Mouse (Mus musculus): Measurements from ENCODE around the gene Kdm4c. TPM values are rescaled to one million over a fixed set of nuclear protein-coding genes. Genes with fewer than 3 reads are reported as not detected.

Kdm4c gene
- polyA plus RNA-seq, 1 experiment from 2014 or later, result 15.9 TPM

DNA sequence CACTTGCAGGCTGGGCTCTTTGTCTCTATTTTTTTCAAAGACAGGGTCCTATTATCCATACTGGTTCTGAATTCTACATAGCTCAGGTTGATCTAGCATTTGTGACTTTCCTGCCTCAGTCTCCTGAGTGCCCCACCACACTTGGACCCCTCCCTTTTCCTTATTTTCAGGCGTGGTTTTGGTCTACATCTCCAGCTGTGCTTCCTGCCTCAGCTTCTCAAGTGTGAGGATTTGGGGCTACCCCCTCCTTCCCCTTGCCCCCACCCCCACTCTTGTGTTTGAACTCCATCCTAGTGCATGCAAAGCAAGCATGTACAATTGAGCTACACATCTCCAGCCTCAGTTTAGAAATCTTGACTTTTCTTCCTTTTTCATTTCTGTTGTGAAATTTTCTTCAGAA is 16.2 kb downstream of the Kdm4c start:
- ATAC-seq (ENCODE audit: low FRiP score), result no peak
- Histone ChIP-seq H3K4me3 (replicated peaks) (no peak overlapping the region), H3K36me3 (no peaks in the 10 kb centered on the region), H3K27me3 (replicated peaks) (no peaks in the 10 kb centered on the region), H3K4me1 (peaks cover 14% of the 10 kb centered on the region; the same call in 1 of the 2 replicates), H3K27ac (replicated peaks) (no peak overlapping the region), H3K4me2 (no peak overlapping the region), H3K9ac (replicated peaks) (no peak overlapping the region), H3K9me3 (replicated peaks) (no peaks in the 10 kb centered on the region)
- 42% methylated on average over 1 of the region's 1 CpGs for WGBS

DNA sequence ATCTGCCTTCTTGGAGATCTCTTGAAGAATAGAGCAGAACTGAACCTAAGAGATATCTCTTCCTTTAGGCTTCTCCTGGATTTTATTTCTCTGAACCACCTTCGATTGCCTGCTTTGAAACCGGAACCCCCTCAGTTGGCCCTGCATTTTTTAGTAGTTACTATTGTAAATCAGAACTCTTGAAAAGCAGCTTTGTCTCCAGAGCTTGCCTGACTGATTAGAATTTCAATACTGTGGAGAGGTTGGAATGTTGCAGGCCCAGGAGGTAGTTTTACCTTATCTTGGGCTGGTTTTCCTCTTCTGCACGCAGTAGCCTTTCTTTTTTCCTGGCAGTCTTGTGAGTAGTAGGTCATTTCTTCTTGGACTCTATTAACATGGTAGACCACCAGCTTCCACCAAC is 17.0 kb downstream of the Kdm4c start:
- H3K9ac ChIP-seq (replicated peaks), result no peak overlapping the region
- H3K27me3 ChIP-seq (replicated peaks), result no peaks in the 10 kb centered on the region
- peaks cover 10% of the 10 kb centered on the region; the same call in 1 of the 2 replicates for H3K4me1 ChIP-seq
- H3K36me3 ChIP-seq, result peaks cover 8% of the 10 kb centered on the region
- H3K9me3 ChIP-seq (replicated peaks), result no peaks in the 10 kb centered on the region
- no peak overlapping the region for H3K4me3 ChIP-seq (replicated peaks)
- ATAC-seq (ENCODE audit: low FRiP score), result no peak
- no peak overlapping the region for H3K27ac ChIP-seq (replicated peaks)
- no peak overlapping the region for H3K4me2 ChIP-seq
- WGBS, result 11% methylated on average over 3 of the region's 3 CpGs

DNA sequence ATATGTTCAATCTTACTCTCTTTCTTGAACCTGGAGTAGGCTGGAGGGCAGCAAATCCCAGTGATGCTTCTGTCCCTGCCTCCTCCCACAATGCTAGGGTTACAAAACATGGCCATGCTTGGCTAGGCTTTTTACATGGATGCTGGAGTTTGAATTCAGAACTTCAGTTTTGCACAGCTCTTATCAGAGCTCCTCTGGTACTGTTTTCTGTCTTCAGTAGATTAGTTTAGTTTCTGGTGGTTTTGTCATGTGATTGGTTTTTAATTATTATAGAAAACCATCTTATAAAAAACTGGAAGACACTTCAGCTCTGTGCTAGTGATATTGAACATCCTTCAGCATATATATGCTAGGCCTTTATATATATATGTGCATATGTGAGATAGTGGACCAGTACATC is 19.6 kb downstream of the Kdm4c start:
- H3K27me3 ChIP-seq (replicated peaks), result no peaks in the 10 kb centered on the region
- no peak overlapping the region for H3K9ac ChIP-seq (replicated peaks)
- H3K4me2 ChIP-seq, result no peak overlapping the region
- no peak for ATAC-seq (ENCODE audit: low FRiP score)
- H3K27ac ChIP-seq (replicated peaks), result no peak overlapping the region
- peaks cover 10% of the 10 kb centered on the region for H3K36me3 ChIP-seq
- H3K4me1 ChIP-seq, result 0 out of 2 replicates have a peak, but pooled peaks cover 6% of the 10 kb centered on the region
- no peaks in the 10 kb centered on the region for H3K9me3 ChIP-seq (replicated peaks)
- H3K4me3 ChIP-seq (replicated peaks), result no peak overlapping the region

DNA sequence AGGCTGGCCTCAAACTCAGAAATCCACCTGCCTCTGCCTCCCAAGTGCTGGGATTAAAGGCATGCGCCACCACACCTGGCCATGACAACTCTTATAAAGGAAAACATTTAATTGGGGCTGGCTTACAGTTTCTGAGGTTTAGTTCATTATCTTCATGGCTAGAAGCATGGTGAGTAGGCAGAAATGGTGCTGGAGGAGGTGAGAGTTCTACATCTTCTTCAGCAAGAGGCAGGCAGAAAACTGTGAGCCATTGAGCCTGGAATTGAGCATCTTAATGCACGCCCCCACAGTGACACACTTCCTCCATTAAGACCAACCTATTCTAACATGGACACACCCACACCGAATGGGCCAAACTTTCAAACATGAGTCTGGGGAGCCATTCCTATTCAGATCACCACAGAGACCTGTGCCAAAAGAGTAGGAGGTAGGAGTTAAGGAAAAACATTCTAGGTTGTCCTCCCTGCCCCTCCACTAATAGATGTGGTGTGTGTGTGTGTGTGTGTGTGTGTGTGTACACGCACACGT is 22.2 kb downstream of the Kdm4c start:
- H3K4me3 ChIP-seq (replicated peaks), result no peak overlapping the region
- no peaks in the 10 kb centered on the region for H3K9me3 ChIP-seq (replicated peaks)
- H3K27me3 ChIP-seq (replicated peaks), result no peaks in the 10 kb centered on the region
- no peak for ATAC-seq (ENCODE audit: low FRiP score)
- 97% methylated on average over 5 of the region's 5 CpGs for WGBS
- H3K9ac ChIP-seq (replicated peaks), result no peak overlapping the region
- H3K27ac ChIP-seq (replicated peaks), result no peak overlapping the region
- H3K4me1 ChIP-seq, result no peaks in the 10 kb centered on the region
- peaks cover 10% of the 10 kb centered on the region for H3K36me3 ChIP-seq
- H3K4me2 ChIP-seq, result no peak overlapping the region

DNA sequence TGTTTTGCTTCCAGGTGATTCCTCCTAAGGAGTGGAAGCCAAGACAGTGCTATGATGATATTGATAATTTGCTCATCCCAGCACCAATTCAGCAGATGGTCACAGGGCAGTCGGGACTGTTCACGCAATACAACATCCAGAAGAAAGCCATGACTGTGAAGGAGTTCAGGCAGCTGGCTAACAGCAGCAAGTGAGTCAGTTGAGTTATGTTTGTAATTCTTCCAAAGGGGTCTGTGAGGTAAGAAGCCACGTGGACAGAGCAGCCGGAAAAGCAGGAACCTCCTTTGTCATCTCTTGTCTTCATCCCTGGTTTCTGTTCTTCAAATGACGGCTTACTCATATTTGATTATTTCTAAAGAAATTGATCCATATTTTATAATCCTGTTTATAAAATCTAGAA is 28.9 kb downstream of the Kdm4c start:
- 82% methylated on average over 5 of the region's 5 CpGs for WGBS
- Histone ChIP-seq H3K27ac (replicated peaks) (no peak overlapping the region), H3K27me3 (replicated peaks) (no peaks in the 10 kb centered on the region), H3K9ac (replicated peaks) (no peak overlapping the region), H3K4me3 (replicated peaks) (no peak overlapping the region), H3K9me3 (replicated peaks) (no peaks in the 10 kb centered on the region), H3K4me1 (no peaks in the 10 kb centered on the region), H3K36me3 (peaks cover 10% of the 10 kb centered on the region; the same call in 1 of the 2 replicates), H3K4me2 (no peak overlapping the region)
- ATAC-seq (ENCODE audit: low FRiP score), result no peak

DNA sequence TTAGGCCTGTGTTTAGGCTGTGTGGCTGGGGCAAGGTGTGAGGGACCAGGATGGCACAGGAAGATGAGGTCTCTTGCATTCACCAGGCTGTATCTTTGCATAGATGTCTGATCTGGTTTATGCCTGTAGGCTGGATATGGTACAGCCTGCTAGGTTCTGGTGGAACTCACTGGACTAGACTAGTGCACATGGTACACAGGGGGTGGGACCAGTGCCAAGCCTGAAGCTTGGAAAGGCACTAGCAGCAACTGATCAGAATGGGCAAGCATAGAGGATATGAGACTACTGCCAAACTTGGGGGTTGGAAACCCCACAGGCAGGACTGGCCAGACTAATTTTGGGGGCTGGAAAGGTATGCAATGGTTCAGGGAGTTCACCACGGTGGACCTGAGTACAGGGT is 35.2 kb downstream of the Kdm4c start:
- no peaks in the 10 kb centered on the region for H3K4me1 ChIP-seq
- H3K27me3 ChIP-seq (replicated peaks), result no peaks in the 10 kb centered on the region
- H3K36me3 ChIP-seq, result peaks cover 6% of the 10 kb centered on the region; the same call in 1 of the 2 replicates
- H3K4me2 ChIP-seq, result no peak overlapping the region
- no peak overlapping the region for H3K27ac ChIP-seq (replicated peaks)
- no peaks in the 10 kb centered on the region for H3K9me3 ChIP-seq (replicated peaks)
- no peak for ATAC-seq (ENCODE audit: low FRiP score)
- H3K9ac ChIP-seq (replicated peaks), result no peak overlapping the region
- no peak overlapping the region for H3K4me3 ChIP-seq (replicated peaks)
- WGBS, result 89% methylated on average over 1 of the region's 1 CpGs

DNA sequence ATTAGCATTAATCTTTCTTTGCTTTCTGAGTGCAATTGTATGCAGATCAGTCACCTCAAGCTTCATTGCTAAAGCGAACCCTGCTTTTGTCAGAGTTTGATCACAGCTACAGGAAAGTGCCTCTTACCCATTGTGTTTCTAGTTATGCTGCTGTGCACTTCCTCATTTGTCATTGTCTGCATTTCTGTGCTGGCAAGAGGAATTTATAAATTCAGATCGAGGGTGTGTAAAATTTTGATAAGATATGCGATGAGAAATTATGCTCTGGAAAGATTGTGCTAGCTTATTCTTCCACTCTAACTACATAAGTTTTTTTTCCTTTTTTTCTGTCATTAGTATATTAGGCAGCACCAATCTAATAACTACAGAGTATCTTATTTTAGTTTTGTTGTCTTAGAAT is 37.9 kb downstream of the Kdm4c start:
- no peak overlapping the region for H3K4me3 ChIP-seq (replicated peaks)
- H3K36me3 ChIP-seq, result peaks cover 7% of the 10 kb centered on the region; the same call in 1 of the 2 replicates
- no peaks in the 10 kb centered on the region for H3K4me1 ChIP-seq
- ATAC-seq (ENCODE audit: low FRiP score), result no peak
- 85% methylated on average over 3 of the region's 3 CpGs for WGBS
- H3K27me3 ChIP-seq (replicated peaks), result no peaks in the 10 kb centered on the region
- H3K4me2 ChIP-seq, result no peak overlapping the region
- no peak overlapping the region for H3K27ac ChIP-seq (replicated peaks)
- H3K9ac ChIP-seq (replicated peaks), result no peak overlapping the region
- H3K9me3 ChIP-seq (replicated peaks), result no peaks in the 10 kb centered on the region

DNA sequence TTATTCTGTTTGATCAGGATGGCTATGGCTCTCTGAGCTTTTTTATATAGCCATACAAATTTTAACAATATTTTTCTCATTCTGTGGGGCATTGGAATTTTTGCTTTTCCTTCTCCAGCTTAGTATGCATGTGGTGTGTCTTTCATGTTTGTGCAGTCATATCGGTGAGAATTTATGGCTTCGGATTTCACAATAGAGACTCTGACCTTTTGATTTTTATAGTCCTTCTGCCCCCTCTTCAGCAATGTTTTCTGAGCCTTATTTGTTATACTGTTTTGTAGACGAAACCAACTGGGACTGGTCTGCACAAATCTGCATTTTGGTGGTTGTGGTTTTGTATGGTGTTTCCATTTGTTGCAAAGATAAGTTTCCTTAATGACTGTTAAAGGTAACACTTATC is 45.6 kb downstream of the Kdm4c start:
- no peaks in the 10 kb centered on the region for H3K4me1 ChIP-seq
- no peak overlapping the region for H3K4me3 ChIP-seq (replicated peaks)
- H3K9ac ChIP-seq (replicated peaks), result no peak overlapping the region
- peaks cover 4% of the 10 kb centered on the region; the same call in 1 of the 2 replicates for H3K36me3 ChIP-seq
- H3K27ac ChIP-seq (replicated peaks), result no peak overlapping the region
- 89% methylated on average over 3 of the region's 3 CpGs for WGBS
- no peaks in the 10 kb centered on the region for H3K27me3 ChIP-seq (replicated peaks)
- ATAC-seq (ENCODE audit: low FRiP score), result no peak
- H3K4me2 ChIP-seq, result no peak overlapping the region
- H3K9me3 ChIP-seq (replicated peaks), result no peaks in the 10 kb centered on the region

DNA sequence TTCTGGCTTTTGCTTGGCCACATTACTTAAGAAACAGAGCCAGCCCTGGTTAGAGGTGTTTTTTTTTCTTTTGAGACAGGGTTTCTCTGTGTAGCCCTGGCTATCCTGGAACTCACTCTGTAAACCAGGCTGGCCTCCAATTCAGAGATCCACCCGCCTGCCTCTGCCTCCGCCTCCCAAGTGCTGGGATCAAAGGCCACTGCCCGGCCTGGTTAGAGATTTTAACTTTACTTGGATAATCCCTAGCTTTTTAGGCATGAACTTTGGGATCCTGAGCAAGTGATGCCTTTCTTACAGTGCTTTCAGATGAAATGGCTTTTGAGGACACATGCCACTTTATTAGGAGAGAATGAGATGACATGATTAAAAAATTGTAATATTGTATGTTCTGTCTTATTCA is 52.4 kb downstream of the Kdm4c start:
- Histone ChIP-seq H3K36me3 (peaks cover 2% of the 10 kb centered on the region; the same call in 1 of the 2 replicates), H3K27me3 (replicated peaks) (no peaks in the 10 kb centered on the region), H3K4me2 (no peak overlapping the region), H3K4me3 (replicated peaks) (no peak overlapping the region), H3K27ac (replicated peaks) (no peak overlapping the region), H3K9me3 (replicated peaks) (no peaks in the 10 kb centered on the region), H3K9ac (replicated peaks) (no peak overlapping the region), H3K4me1 (no peaks in the 10 kb centered on the region)
- WGBS, result 81% methylated on average over 3 of the region's 3 CpGs
- ATAC-seq (ENCODE audit: low FRiP score), result no peak

DNA sequence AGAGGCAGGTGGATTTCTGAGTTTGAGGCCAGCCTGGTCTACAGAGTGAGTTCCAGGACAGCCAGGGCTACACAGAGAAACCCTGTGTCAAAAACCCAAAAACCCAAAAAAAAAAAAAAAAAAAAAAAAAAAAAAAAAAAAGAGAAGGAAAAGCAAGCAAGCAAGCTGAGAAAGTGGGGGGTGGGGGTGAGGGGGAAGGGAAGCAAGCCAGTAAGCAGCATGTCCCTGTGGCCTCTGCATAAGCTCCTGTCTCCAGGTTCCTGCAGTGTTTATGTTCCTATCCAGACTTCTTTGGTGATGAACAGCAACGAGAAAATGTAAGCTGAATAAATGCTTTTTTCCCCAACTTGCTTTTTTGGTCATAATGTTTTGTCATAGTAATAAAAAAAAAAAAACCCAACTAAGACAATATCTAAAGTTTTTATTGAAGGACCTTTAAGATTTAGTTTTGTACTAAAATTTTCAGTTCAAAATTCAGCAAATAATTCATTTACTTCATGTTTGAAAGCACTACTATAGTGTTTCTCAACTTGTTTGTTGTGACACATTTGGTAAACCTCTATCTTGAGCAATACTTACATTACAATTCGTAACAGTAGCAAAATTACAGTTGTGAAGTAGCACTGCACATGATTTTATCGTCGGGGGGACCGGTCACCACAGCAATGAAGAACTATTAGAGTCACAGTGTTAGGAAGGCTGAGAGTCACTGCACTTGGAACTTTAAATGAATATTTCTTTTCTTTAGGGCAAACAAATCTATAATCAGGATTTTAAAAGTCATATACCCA is 63.2 kb downstream of the Kdm4c start:
- Histone ChIP-seq H3K27ac (replicated peaks) (no peak overlapping the region), H3K9me3 (replicated peaks) (no peaks in the 10 kb centered on the region), H3K36me3 (0 out of 2 replicates have a peak, but pooled peaks cover under 1% of the 10 kb centered on the region), H3K4me3 (replicated peaks) (no peak overlapping the region), H3K27me3 (replicated peaks) (no peaks in the 10 kb centered on the region), H3K4me2 (no peak overlapping the region), H3K9ac (replicated peaks) (no peak overlapping the region), H3K4me1 (no peaks in the 10 kb centered on the region)
- ATAC-seq (ENCODE audit: low FRiP score), result no peak
- 91% methylated on average over 5 of the region's 5 CpGs for WGBS

DNA sequence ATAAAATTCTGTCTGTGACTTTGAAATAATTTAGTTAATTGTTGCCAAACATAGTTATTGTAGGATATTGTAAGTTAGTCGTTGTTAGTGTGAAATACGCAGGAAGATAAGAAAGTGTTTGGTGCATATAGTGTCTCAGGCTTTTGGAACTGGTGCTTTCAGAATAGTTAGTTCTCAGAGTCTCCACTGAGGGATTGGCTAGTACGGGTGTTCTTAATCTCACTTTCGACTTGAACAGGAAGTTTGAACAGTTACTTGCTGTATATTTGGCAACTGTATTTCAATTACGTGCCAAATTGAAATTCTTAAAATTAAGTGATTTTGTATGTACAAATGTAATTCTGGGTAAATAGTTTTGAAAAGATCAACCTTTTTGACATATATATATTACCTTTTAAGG is 68.8 kb downstream of the Kdm4c start:
- no peak overlapping the region for H3K9ac ChIP-seq (replicated peaks)
- ATAC-seq (ENCODE audit: low FRiP score), result no peak
- no peak overlapping the region for H3K4me2 ChIP-seq
- H3K36me3 ChIP-seq, result peaks cover 8% of the 10 kb centered on the region
- no peaks in the 10 kb centered on the region for H3K27me3 ChIP-seq (replicated peaks)
- 98% methylated on average over 5 of the region's 5 CpGs for WGBS
- H3K9me3 ChIP-seq (replicated peaks), result no peaks in the 10 kb centered on the region
- H3K4me3 ChIP-seq (replicated peaks), result no peak overlapping the region
- no peak overlapping the region for H3K27ac ChIP-seq (replicated peaks)
- H3K4me1 ChIP-seq, result no peaks in the 10 kb centered on the region

DNA sequence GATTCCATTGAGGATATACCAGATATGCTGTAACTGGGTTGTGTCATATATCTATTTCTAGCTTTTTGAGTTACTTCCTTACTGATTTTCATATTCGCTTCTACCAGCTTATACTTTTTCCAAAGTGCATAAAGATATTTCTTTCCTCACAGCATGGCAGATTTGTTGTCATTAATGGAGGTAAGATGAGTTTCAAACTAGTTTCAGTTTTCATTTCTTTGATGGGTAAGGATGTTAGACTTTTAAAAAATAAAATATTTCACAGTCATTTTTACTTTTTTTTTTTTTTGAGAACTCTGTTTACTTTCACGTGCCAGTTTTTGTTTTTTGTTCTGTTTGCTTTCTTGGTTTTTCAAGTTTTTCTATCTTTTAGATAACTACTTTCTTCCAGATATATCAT is 70.6 kb downstream of the Kdm4c start:
- no peak overlapping the region for H3K4me2 ChIP-seq
- H3K4me1 ChIP-seq, result no peaks in the 10 kb centered on the region
- H3K9me3 ChIP-seq (replicated peaks), result no peaks in the 10 kb centered on the region
- ATAC-seq (ENCODE audit: low FRiP score), result no peak
- no peaks in the 10 kb centered on the region for H3K27me3 ChIP-seq (replicated peaks)
- H3K27ac ChIP-seq (replicated peaks), result no peak overlapping the region
- H3K9ac ChIP-seq (replicated peaks), result no peak overlapping the region
- 95% methylated on average over 2 of the region's 2 CpGs for WGBS
- no peak overlapping the region for H3K4me3 ChIP-seq (replicated peaks)
- peaks cover 11% of the 10 kb centered on the region for H3K36me3 ChIP-seq
